Mouse (Mus musculus) G1E (cell line): ENCODE data around the gene Umps.

Source experiments
- CTCF ChIP-seq: IDR thresholded peaks from 2 replicates; pipeline ENCODE4 v1.5.1; 2012; ENCODE audit warnings: low read depth, low read length, inconsistent platforms, mixed read lengths
- GATA1 ChIP-seq: IDR thresholded peaks from 2 replicates; pipeline ENCODE4 v1.6.1; 2012; ENCODE audit warnings: borderline replicate concordance, low read length, inconsistent platforms, mixed read lengths
- GATA2 ChIP-seq: IDR thresholded peaks from 2 replicates; pipeline ENCODE4 v1.6.1; 2012; ENCODE audit warnings: low read depth, low read length, inconsistent platforms, borderline replicate concordance
- POLR2AphosphoS5 ChIP-seq: IDR thresholded peaks from 2 replicates; pipeline ENCODE4 v1.6.1; 2012; ENCODE audit warnings: low read depth, low read length, inconsistent platforms; ENCODE audit not compliant: insufficient replicate concordance
- TAL1 ChIP-seq: conservative IDR thresholded peaks from 2 replicates; pipeline ENCODE4 v1.6.1; 2012; ENCODE audit warnings: low read depth, low read length, inconsistent platforms, mixed read lengths

DNA sequence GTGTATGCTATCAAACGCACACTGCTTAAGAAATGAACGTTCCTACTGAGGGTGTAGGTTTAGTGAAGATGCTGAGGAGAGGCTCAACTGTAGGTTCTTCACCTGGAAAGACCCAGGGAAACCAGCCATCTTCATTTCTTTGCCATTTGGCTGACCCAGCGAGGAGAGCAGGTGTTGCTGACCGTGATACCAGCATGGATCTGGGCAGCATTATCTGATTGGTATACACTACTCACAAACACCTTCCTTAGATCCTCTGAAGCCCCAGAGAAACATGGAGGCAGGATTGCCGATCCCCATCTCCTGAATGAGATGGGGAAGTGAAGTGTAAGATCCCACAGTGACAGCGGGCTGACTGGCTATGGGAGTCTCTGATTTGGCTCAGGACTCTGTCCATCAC, 31.2 kb upstream of the Umps start:
- TF ChIP-seq CTCF, result no peak
- no peak for TF ChIP-seq GATA1
- TF ChIP-seq GATA2, result no peak
- no peak for TF ChIP-seq POLR2AphosphoS5
- no peak for TF ChIP-seq TAL1
